Mouse (Mus musculus): ENCODE data around the gene Snx12.

- no peak for TF ChIP-seq POLR2A (IDR thresholded peaks at IDR 0.05; ENCODE audit: low read depth, low read length)
- no peak for TF ChIP-seq CTCF (IDR thresholded peaks at IDR 0.05; ENCODE audit: extremely low read depth, insufficient read length, insufficient replicate concordance, low read depth, low read length)
Measured at GRCm38 (mm10) chrX:101189285-101189684, 33.1 kb downstream of the Snx12 start.
